8 mouse cellular contexts compared by ENCODE assay signal in genomic region chr5:24101446-24102140, GRCm38 (mm10). TPM values are rescaled to one million over a fixed set of nuclear protein-coding genes. Genes with fewer than 3 reads are reported as not detected.
DNase-seq lines count a peak whose midpoint lies in the region; ATAC-seq and TF ChIP-seq lines count a peak whose summit lies in the region.

No protein-coding gene starts in this region.

- no peak for TF ChIP-seq POLR2A in spleen, adult 2 months (IDR thresholded peaks at IDR 0.05; ENCODE audit: low read depth, low read length)

- no peak for TF ChIP-seq CTCF in spleen, adult 2 months (IDR thresholded peaks at IDR 0.05; ENCODE audit: extremely low read depth, insufficient read depth, insufficient read length, insufficient replicate concordance)

- H3K36me3 ChIP-seq in spleen, adult 2 months (ENCODE audit: control insufficient read depth, insufficient read depth, low read length), result no peaks in the 10 kb centered on the region
- no peaks in the 10 kb centered on the region for H3K36me3 ChIP-seq in hindbrain, embryonic 11.5 days (ENCODE audit: control insufficient read depth, insufficient read depth, low read length)
- H3K36me3 ChIP-seq in midbrain, embryonic 13.5 days, result no peaks in the 10 kb centered on the region

- WGBS in spleen, adult 2 months, result 33% methylated on average over 8 of the region's 8 CpGs
- WGBS in hindbrain, embryonic 11.5 days, result 8% methylated on average over 8 of the region's 8 CpGs
- WGBS in midbrain, embryonic 13.5 days, result 2% methylated on average over 8 of the region's 8 CpGs

- H3K27ac ChIP-seq in spleen, adult 2 months (ENCODE audit: insufficient read depth, low read length), result no peak overlapping the region
- peak overlapping the region; percentile 94 for H3K27ac ChIP-seq in hindbrain, embryonic 11.5 days (ENCODE audit: low read depth, low read length)
- H3K27ac ChIP-seq in midbrain, embryonic 13.5 days, result peak overlapping the region; percentile 96

- H3K4me3 ChIP-seq in spleen, adult 2 months (ENCODE audit: extremely low read depth, insufficient read depth, insufficient read length), result peak overlapping the region; percentile 98
- H3K4me3 ChIP-seq in hindbrain, embryonic 11.5 days (ENCODE audit: low read depth, low read length), result peak overlapping the region; percentile 85
- H3K4me3 ChIP-seq in midbrain, embryonic 13.5 days (replicated peaks), result peak overlapping the region; percentile 83

- no peaks in the 10 kb centered on the region for H3K4me1 ChIP-seq in spleen, adult 2 months (ENCODE audit: control insufficient read depth, insufficient read depth, insufficient read length)
- H3K4me1 ChIP-seq in hindbrain, embryonic 11.5 days (replicated peaks; ENCODE audit: control insufficient read depth, insufficient read depth, low read length), result no peaks in the 10 kb centered on the region
- peaks cover 40% of the 10 kb centered on the region for H3K4me1 ChIP-seq in midbrain, embryonic 13.5 days (replicated peaks)

- ATAC-seq in hindbrain, embryonic 11.5 days (ENCODE audit: low FRiP score), result no peak
- no peak for ATAC-seq in midbrain, embryonic 13.5 days

- peak overlapping the region; percentile 88 for H3K9ac ChIP-seq in hindbrain, embryonic 11.5 days (ENCODE audit: low read depth, low read length)
- H3K9ac ChIP-seq in midbrain, embryonic 13.5 days (replicated peaks), result peak overlapping the region; percentile 95

- no peaks in the 10 kb centered on the region for H3K27me3 ChIP-seq in spleen, adult 2 months (ENCODE audit: control insufficient read depth, insufficient read depth, low read length)
- no peaks in the 10 kb centered on the region for H3K27me3 ChIP-seq in hindbrain, embryonic 11.5 days (ENCODE audit: control insufficient read depth, insufficient read depth, low read length)
- 0 out of 2 replicates have a peak, but pooled peaks cover 3% of the 10 kb centered on the region for H3K27me3 ChIP-seq in midbrain, embryonic 13.5 days

- peak overlapping the region; percentile 49 for H3K4me2 ChIP-seq in hindbrain, embryonic 11.5 days (replicated peaks; ENCODE audit: low read depth, low read length)
- H3K4me2 ChIP-seq in midbrain, embryonic 13.5 days (replicated peaks), result peak overlapping the region; percentile 64

- H3K9me3 ChIP-seq in hindbrain, embryonic 11.5 days (ENCODE audit: control insufficient read depth, low read length), result no peaks in the 10 kb centered on the region
- no peaks in the 10 kb centered on the region for H3K9me3 ChIP-seq in midbrain, embryonic 13.5 days

- peak; percentile 43 for DNase-seq in cerebellum, adult 9-10 months
- DNase-seq in cerebellum, postnatal 4 days (ENCODE audit: low spot score in 2 of 2), result no peak
- no peak for DNase-seq in spleen, adult 2 months (ENCODE audit: low read depth in 1 of 2, low spot score in 2 of 2)
- DNase-seq in spleen, postnatal 4 days (ENCODE audit: low spot score in 2 of 2), result no peak
- peak; percentile 53 for DNase-seq in hindbrain, embryonic 11.5 days (ENCODE audit: low spot score)
- DNase-seq in spleen, adult 18-20 months, result no peak
- DNase-seq in layer of hippocampus, postnatal 36 days, result no peak

RNA-seq across cellular contexts. Expression of gene Klhl7, which starts 1.2 kb away (rescaled TPM):
- 0.95 and 1.1 TPM in 2 replicates for polyA plus RNA-seq in spleen, adult 2 months (2012; rRNA removed)
- 95.6 and 103 TPM in 2 replicates for polyA plus RNA-seq in hindbrain, embryonic 11.5 days (2014; fragmentation: Nextera tagmentation; extraction: Ambion mirVana)
- 165 and 177 TPM in 2 replicates for polyA plus RNA-seq in midbrain, embryonic 13.5 days (2015; fragmentation: Nextera tagmentation; extraction: Ambion mirVana)
- total RNA-seq in layer of hippocampus, postnatal 36 days (2021), result 100 to 1,000 TPM in 1 of 2 experiments, 10 to 100 TPM in 1; 98.6 to 104 TPM

Comparison
In these comparisons a context has a peak if more than half of its experiments do, and no peak if none do; other contexts are left out.
1. DNase-seq: peak in cerebellum, adult 9-10 months (single experiment) and hindbrain, embryonic 11.5 days (single experiment); none in cerebellum, postnatal 4 days (0 of 2), spleen, adult 2 months (0 of 2), spleen, postnatal 4 days (0 of 2), spleen, adult 18-20 months (0 of 2) and layer of hippocampus, postnatal 36 days (0 of 2).
2. RNA of gene Klhl7, which starts 1.2 kb away (polyA plus RNA-seq): 165 to 177 TPM in midbrain, embryonic 13.5 days and 95.6 to 103 TPM in hindbrain, embryonic 11.5 days; 0.95 to 1.1 TPM in spleen, adult 2 months; every median in the first group is over 10 times any median in the second.
3. Peak in every context shown above with its lines, with median percentiles within 50 percentile points of each other: H3K4me3 ChIP-seq.